Comparison of ENCODE assay signal across 13 mouse cellular contexts in genomic region chr5:111300776-111301175, GRCm38 (mm10).
"Had no signal": no experiment of that assay in that cellular context is flagged by ENCODE, and none has a peak within 500 bp of the region (broad histone marks: within the 10 kb centered on the region; RNA-seq: fewer than 3 reads in every experiment).

No protein-coding gene starts in this region.

- H3K9ac ChIP-seq: limb, embryonic 15.5 days; liver, embryonic 12.5 days; lung, embryonic 14.5 days; neural tube, embryonic 12.5 days had no signal

- H3K9me3 ChIP-seq: limb, embryonic 15.5 days; liver, embryonic 12.5 days had no signal

- H3K36me3 ChIP-seq: limb, embryonic 15.5 days; liver, embryonic 12.5 days; midbrain, embryonic 10.5 days; neural tube, embryonic 12.5 days had no signal

- H3K4me2 ChIP-seq: limb, embryonic 15.5 days; liver, embryonic 12.5 days; lung, embryonic 14.5 days; neural tube, embryonic 12.5 days had no signal

- H3K27me3 ChIP-seq: limb, embryonic 15.5 days; neural tube, embryonic 12.5 days had no signal

- ATAC-seq: intestine, embryonic 16.5 days; liver, embryonic 12.5 days had no signal

- H3K27ac ChIP-seq: limb, embryonic 15.5 days; liver, embryonic 12.5 days; midbrain, embryonic 10.5 days; neural tube, embryonic 12.5 days had no signal

- DNase-seq: layer of hippocampus, adult 9-11 months; layer of hippocampus, postnatal 36 days; lung, embryonic 14.5 days; lung, postnatal 10 days; lung, postnatal 4 days; right cerebral cortex, adult 18-20 months; right cerebral cortex, postnatal 25 days had no signal

- H3K4me1 ChIP-seq: liver, embryonic 12.5 days had no signal

- H3K4me3 ChIP-seq: limb, embryonic 15.5 days; liver, embryonic 12.5 days; midbrain, embryonic 10.5 days; myocyte; neural tube, embryonic 12.5 days had no signal
